Mouse (Mus musculus): ENCODE measurements around the gene Ezh1.
"Not testable (repeated sequence)": the region's sequence is repeated elsewhere in the genome, so short reads cannot be mapped to it uniquely, and the experiment has no call there.

Gene Ezh1

GRCm38 (mm10) chr11:101171721-101172433, 54.4 kb downstream of the Ezh1 start:
- intact Hi-C loops (cut with DNase I), result loop anchor here (5.0 kb wide), 1 partner anchor 35 kb away; no protein-coding TSS in a partner anchor

- intact Hi-C loops (cut with DNase I), result loop anchor here (5.0 kb wide), 1 partner anchor 34 kb away; no protein-coding TSS in a partner anchor
These were observed 55.3 kb downstream of the Ezh1 start, which contains the start of gene Plekhh3 for GRCm38 (mm10) chr11:101170811-101171610. TSS of gene Plekhh3 (minus strand) at chr11:101171351.

GRCm38 (mm10) chr11:101170354-101170810, 55.9 kb downstream of the Ezh1 start, which contains the start of gene Cntnap1:
TSS of gene Cntnap1 (plus strand) at chr11:101170523.
- intact Hi-C loops (cut with DNase I), result loop anchor here (5.0 kb wide), 1 partner anchor 33 kb away; no protein-coding TSS in a partner anchor

- intact Hi-C loops (cut with DNase I), result loop anchor here (5.0 kb wide), 1 partner anchor 32 kb away; no protein-coding TSS in a partner anchor
These were observed 56.8 kb downstream of the Ezh1 start for GRCm38 (mm10) chr11:101169301-101170107.

GRCm38 (mm10) chr11:101168301-101168980, 57.8 kb downstream of the Ezh1 start:
- intact Hi-C loops (cut with DNase I), result no loop called here

GRCm38 (mm10) chr11:101167963-101168300, 58.3 kb downstream of the Ezh1 start:
- intact Hi-C loops (cut with DNase I), result no loop called here

GRCm38 (mm10) chr11:101167211-101167962, 58.9 kb downstream of the Ezh1 start:
- intact Hi-C loops (cut with DNase I), result no loop called here

- intact Hi-C loops (cut with DNase I), result no loop called here
These were observed 59.9 kb downstream of the Ezh1 start for GRCm38 (mm10) chr11:101166357-101166756.

- intact Hi-C loops (cut with DNase I), result no loop called here
These were observed 61.3 kb downstream of the Ezh1 start for GRCm38 (mm10) chr11:101164677-101165580.

- intact Hi-C loops (cut with DNase I), result no loop called here
These were observed 62.0 kb downstream of the Ezh1 start for GRCm38 (mm10) chr11:101164351-101164665.

- intact Hi-C loops (cut with DNase I), result no loop called here
These were observed 62.5 kb downstream of the Ezh1 start for GRCm38 (mm10) chr11:101163476-101164350.

- intact Hi-C loops (cut with DNase I), result no loop called here
These were observed 63.5 kb downstream of the Ezh1 start for GRCm38 (mm10) chr11:101162772-101163171.

- intact Hi-C loops (cut with DNase I), result no loop called here
These were observed 64.0 kb downstream of the Ezh1 start for GRCm38 (mm10) chr11:101162301-101162700.

GRCm38 (mm10) chr11:101161551-101161950, 64.7 kb downstream of the Ezh1 start:
- intact Hi-C loops (cut with DNase I), result no loop called here

GRCm38 (mm10) chr11:101160981-101161505, 65.2 kb downstream of the Ezh1 start:
- intact Hi-C loops (cut with DNase I), result not testable (repeated sequence)

GRCm38 (mm10) chr11:101160151-101160550, 66.1 kb downstream of the Ezh1 start:
- intact Hi-C loops (cut with DNase I), result not testable (repeated sequence)

- intact Hi-C loops (cut with DNase I), result no loop called here
These were observed 70.4 kb downstream of the Ezh1 start, which contains the start of gene Tubg2 for GRCm38 (mm10) chr11:101155728-101156371. TSS of gene Tubg2 (plus strand) at chr11:101155907.
